Mouse (Mus musculus) heart, embryonic 15.5 days (tissue): Measurements from ENCODE around the gene Tm6sf2. TPM values are rescaled to one million over a fixed set of nuclear protein-coding genes. Genes with fewer than 3 reads are reported as not detected.

Experiments used
- ATAC-seq: fragments of 200-750 bp; cut with Nextera tagmentation; replicated peaks from 2 replicates; pipeline ENCODE4 v1.8.0; 2017; ENCODE audit warnings: low read depth, moderate TSS enrichment; ENCODE audit not compliant: insufficient number of reproducible peaks, insufficient read depth, low FRiP score
- H3K27ac ChIP-seq: fragments of 300-500 bp; sonication (generic); 2 replicates; pipeline ENCODE4 v1.5.1; 2015; ENCODE audit warnings: mild to moderate bottlenecking, inconsistent platforms
- H3K27me3 ChIP-seq: fragments of 300-500 bp; sonication (generic); 2 replicates; pipeline ENCODE4 v1.6.1; 2015; ENCODE audit warnings: inconsistent platforms
- H3K36me3 ChIP-seq: fragments of 300-500 bp; sonication (generic); 2 replicates; pipeline ENCODE4 v1.6.1; 2015; ENCODE audit warnings: mild to moderate bottlenecking, inconsistent platforms
- H3K4me1 ChIP-seq: fragments of 300-500 bp; sonication (generic); replicated peaks from 2 replicates; pipeline ENCODE4 v1.6.1; 2015; ENCODE audit warnings: inconsistent platforms
- H3K4me2 ChIP-seq: fragments of 300-500 bp; sonication (generic); 2 replicates; pipeline ENCODE4 v1.6.1; 2015; ENCODE audit warnings: inconsistent platforms, mild to moderate bottlenecking, moderate library complexity
- H3K4me3 ChIP-seq: fragments of 300-500 bp; sonication (generic); 2 replicates; pipeline ENCODE4 v1.5.1; 2015; ENCODE audit warnings: mild to moderate bottlenecking, inconsistent platforms
- H3K9ac ChIP-seq: fragments of 300-500 bp; sonication (generic); 2 replicates; pipeline ENCODE4 v1.6.1; 2015; ENCODE audit warnings: mild to moderate bottlenecking, inconsistent platforms
- H3K9me3 ChIP-seq: fragments of 300-500 bp; sonication (generic); replicated peaks from 2 replicates; pipeline ENCODE4 v1.6.1; 2016; ENCODE audit warnings: inconsistent platforms
- WGBS: fragments of 180-500 bp; shearing (Covaris S2); methylation state at CpG from one replicate; pipeline ENCODE4 v1.1.7; 2015; ENCODE audit warnings: mixed read lengths; 5-methylcytosine and 5-hydroxymethylcytosine counted together
- polyA plus RNA-seq: library from polyadenylated mRNA; unstranded; fragments of >200 nt; fragmentation: Nextera tagmentation; extraction: Ambion mirVana; gene quantifications from 2 replicates; pipeline ENCODE4 v1.2.1, GENCODE M21; 2015

Gene Tm6sf2
- polyA plus RNA-seq, 1 experiment from 2014 or later: 0.60 TPM

- H3K4me2 ChIP-seq: peak overlapping the region; percentile 79; the same call in 1 of the 2 replicates
- no peaks in the 10 kb centered on the region for H3K9me3 ChIP-seq
- H3K9ac ChIP-seq: no peak overlapping the region
- H3K4me3 ChIP-seq: no peak overlapping the region
- peak overlapping the region; percentile 31 for H3K27ac ChIP-seq
- peaks cover 14% of the 10 kb centered on the region for H3K4me1 ChIP-seq
- WGBS: 70% methylated on average over 2 of the region's 2 CpGs
- peaks cover 31% of the 10 kb centered on the region for H3K36me3 ChIP-seq
- H3K27me3 ChIP-seq: no peaks in the 10 kb centered on the region
- ATAC-seq: no peak
Observed at GRCm38 (mm10) chr8:70071836-70072440, 786 bp upstream of the Tm6sf2 start.

- Histone ChIP-seq H3K4me3 (peak overlapping the region; percentile 40), H3K27me3 (no peaks in the 10 kb centered on the region), H3K36me3 (peaks cover 23% of the 10 kb centered on the region), H3K4me1 (peaks cover 14% of the 10 kb centered on the region), H3K9me3 (no peaks in the 10 kb centered on the region), H3K9ac (peak overlapping the region; percentile 36; the same call in 1 of the 2 replicates), H3K27ac (no peak overlapping the region), H3K4me2 (peak overlapping the region; percentile 79)
- no peak for ATAC-seq
- WGBS: 54% methylated on average over 8 of the region's 8 CpGs
Observed at GRCm38 (mm10) chr8:70073120-70073519, 396 bp downstream of the Tm6sf2 start.

GRCm38 (mm10) chr8:70073682-70074081 is 958 bp downstream of the Tm6sf2 start:
- Histone ChIP-seq H3K27ac (no peak overlapping the region), H3K4me1 (peaks cover 14% of the 10 kb centered on the region), H3K36me3 (peaks cover 18% of the 10 kb centered on the region), H3K27me3 (no peaks in the 10 kb centered on the region), H3K9ac (no peak overlapping the region), H3K9me3 (no peaks in the 10 kb centered on the region), H3K4me2 (no peak overlapping the region), H3K4me3 (no peak overlapping the region)
- WGBS: 30% methylated on average over 1 of the region's 1 CpGs
- ATAC-seq: no peak

GRCm38 (mm10) chr8:70081976-70082375 is 9.3 kb downstream of the Tm6sf2 start:
- peaks cover 53% of the 10 kb centered on the region for H3K27me3 ChIP-seq
- 93% methylated on average over 2 of the region's 2 CpGs for WGBS

GRCm38 (mm10) chr8:70083285-70083684 is 10.6 kb downstream of the Tm6sf2 start, which contains the start of gene Hapln4:
Gene Hapln4 (plus strand): TSS chr8:70083457.
- H3K27ac ChIP-seq: no peak within 1 kb of the TSS
- no peak for ATAC-seq
- H3K4me2 ChIP-seq: peak within 1 kb of the TSS; percentile 91
- H3K9ac ChIP-seq: peak within 1 kb of the TSS; percentile 46
- peaks cover 66% of the 10 kb centered on the region for H3K27me3 ChIP-seq
- H3K4me1 ChIP-seq: peaks cover 36% of the 10 kb centered on the region
- H3K9me3 ChIP-seq: no peaks in the 10 kb centered on the region
- peak within 1 kb of the TSS; percentile 51 for H3K4me3 ChIP-seq
- no peaks in the 10 kb centered on the region for H3K36me3 ChIP-seq
- 0% methylated on average over 26 of the region's 26 CpGs for WGBS

More at GRCm38 (mm10) chr8:70081976-70082375, 9.3 kb downstream of the Tm6sf2 start:
- H3K4me3 ChIP-seq: no peak overlapping the region
- no peak overlapping the region for H3K27ac ChIP-seq
- no peaks in the 10 kb centered on the region for H3K9me3 ChIP-seq
- no peak for ATAC-seq
- peaks cover 29% of the 10 kb centered on the region for H3K4me1 ChIP-seq
- no peak overlapping the region for H3K9ac ChIP-seq
- no peak overlapping the region for H3K4me2 ChIP-seq
- H3K36me3 ChIP-seq: no peaks in the 10 kb centered on the region

- WGBS: 2% methylated on average over 71 of the region's 71 CpGs
- H3K9ac ChIP-seq: peak overlapping the region; percentile 46
- ATAC-seq: no peak
Observed at GRCm38 (mm10) chr8:70084191-70085065, 11.7 kb downstream of the Tm6sf2 start.

GRCm38 (mm10) chr8:70086151-70086550 is 13.4 kb downstream of the Tm6sf2 start:
- Histone ChIP-seq H3K27me3 (peaks cover 95% of the 10 kb centered on the region), H3K4me3 (no peak overlapping the region), H3K27ac (no peak overlapping the region), H3K36me3 (no peaks in the 10 kb centered on the region), H3K9me3 (no peaks in the 10 kb centered on the region), H3K4me1 (peaks cover 27% of the 10 kb centered on the region), H3K9ac (no peak overlapping the region), H3K4me2 (no peak overlapping the region)
- 51% methylated on average over 1 of the region's 1 CpGs for WGBS
- no peak for ATAC-seq

More at GRCm38 (mm10) chr8:70084191-70085065, 11.7 kb downstream of the Tm6sf2 start:
- Histone ChIP-seq H3K9me3 (no peaks in the 10 kb centered on the region), H3K27me3 (peaks cover 78% of the 10 kb centered on the region), H3K4me3 (peak overlapping the region; percentile 51), H3K27ac (no peak overlapping the region), H3K4me2 (peak overlapping the region; percentile 91), H3K36me3 (no peaks in the 10 kb centered on the region), H3K4me1 (peaks cover 29% of the 10 kb centered on the region)

- WGBS: 9% methylated on average over 7 of the region's 7 CpGs
- Histone ChIP-seq H3K27ac (no peak overlapping the region), H3K4me2 (no peak overlapping the region), H3K4me1 (peaks cover 27% of the 10 kb centered on the region), H3K4me3 (no peak overlapping the region), H3K9me3 (no peaks in the 10 kb centered on the region), H3K9ac (no peak overlapping the region), H3K27me3 (peaks cover 95% of the 10 kb centered on the region), H3K36me3 (no peaks in the 10 kb centered on the region)
- ATAC-seq: no peak
Observed at GRCm38 (mm10) chr8:70087237-70087636, 14.5 kb downstream of the Tm6sf2 start.

GRCm38 (mm10) chr8:70087836-70088650 is 15.3 kb downstream of the Tm6sf2 start:
- Histone ChIP-seq H3K9me3 (no peaks in the 10 kb centered on the region), H3K27me3 (peaks cover 87% of the 10 kb centered on the region), H3K9ac (no peak overlapping the region), H3K4me2 (peak overlapping the region; percentile 67), H3K36me3 (no peaks in the 10 kb centered on the region), H3K4me3 (peak overlapping the region; percentile 42), H3K4me1 (peaks cover 27% of the 10 kb centered on the region), H3K27ac (no peak overlapping the region)
- 4% methylated on average over 56 of the region's 56 CpGs for WGBS
- peak; percentile 72 for ATAC-seq

GRCm38 (mm10) chr8:70089296-70089960 is 16.7 kb downstream of the Tm6sf2 start:
- 64% methylated on average over 9 of the region's 9 CpGs for WGBS
- ATAC-seq: no peak
- Histone ChIP-seq H3K27ac (no peak overlapping the region), H3K9me3 (no peaks in the 10 kb centered on the region), H3K9ac (no peak overlapping the region), H3K4me2 (no peak overlapping the region), H3K27me3 (peaks cover 84% of the 10 kb centered on the region), H3K4me3 (no peak overlapping the region), H3K36me3 (no peaks in the 10 kb centered on the region), H3K4me1 (peaks cover 13% of the 10 kb centered on the region)
